Mouse (Mus musculus) embryo, embryonic 11 days (tissue): ENCODE measurements around the gene Lgals7.
"Not testable (repeated sequence)": the region's sequence is repeated elsewhere in the genome, so short reads cannot be mapped to it uniquely, and the experiment has no call there.

Experiments used
- DNase-seq: peaks from one replicate; pipeline ENCODE4 v3.0.0-alpha.2; 2015

The Lgals7 gene

DNA sequence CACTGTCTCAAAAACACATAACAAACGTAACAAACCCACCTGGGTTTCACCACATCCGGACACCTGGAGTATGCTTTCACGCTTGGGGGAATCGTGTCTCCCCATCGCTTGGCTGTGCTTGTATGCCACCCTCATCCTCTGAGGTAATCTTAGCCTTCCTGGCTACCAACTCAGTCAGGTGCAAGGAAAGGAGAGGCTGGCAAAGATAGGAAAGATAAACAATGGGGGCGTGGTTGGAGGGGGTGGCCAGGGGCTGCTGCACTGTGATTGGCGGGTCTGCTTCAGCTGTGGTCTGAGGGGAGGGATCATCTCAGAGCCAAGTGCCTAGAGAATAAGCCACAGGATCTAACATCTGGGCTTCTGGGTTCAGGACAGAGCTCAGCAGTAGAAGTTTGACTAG, 16.0 kb downstream of the Lgals7 start:
- no peak for DNase-seq

DNA sequence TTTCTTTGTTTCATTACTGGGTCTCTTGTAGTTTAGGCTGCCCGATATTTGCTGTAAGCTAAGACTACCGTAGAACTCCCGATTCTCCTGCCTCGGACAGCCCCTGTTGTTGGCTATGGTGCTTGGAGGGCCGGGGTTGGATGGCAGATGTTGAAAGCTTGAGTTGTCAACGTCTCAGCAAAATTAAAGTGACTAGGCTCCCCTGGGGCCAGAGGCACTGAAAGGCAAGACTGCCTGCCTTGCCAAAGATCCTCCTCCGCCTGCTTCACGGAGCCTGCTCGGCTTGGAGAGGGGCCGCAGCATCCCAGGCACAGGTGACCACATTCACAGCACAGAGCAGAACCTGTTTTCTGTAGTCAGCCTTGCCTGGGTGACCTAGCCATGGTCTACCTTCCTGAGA, 16.9 kb downstream of the Lgals7 start:
- DNase-seq = peak; percentile 34

DNA sequence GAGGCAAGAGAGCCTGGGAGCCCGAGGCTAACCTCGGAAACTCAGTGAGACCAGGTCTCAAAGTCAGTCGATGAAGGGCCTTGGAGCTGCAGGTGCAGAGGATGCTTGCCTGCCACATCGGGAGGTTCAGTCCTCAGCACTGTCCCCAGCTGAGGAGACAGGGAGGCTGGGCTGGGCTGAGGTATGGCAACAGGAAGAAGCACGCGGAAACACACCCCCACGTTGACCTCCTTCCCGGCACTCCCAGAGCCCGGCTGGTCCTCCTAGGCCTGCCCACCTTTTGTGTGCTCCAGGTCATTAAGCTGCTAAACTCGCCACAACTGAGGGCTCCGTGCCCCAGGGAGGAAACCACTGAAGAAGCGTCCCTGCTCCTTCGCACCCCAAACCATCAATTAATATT, 17.5 kb downstream of the Lgals7 start, which contains the start of gene Capn12:
Capn12 (plus strand) TSS at position 224 of the 400 bp plus-strand sequence.
- DNase-seq = no peak

DNA sequence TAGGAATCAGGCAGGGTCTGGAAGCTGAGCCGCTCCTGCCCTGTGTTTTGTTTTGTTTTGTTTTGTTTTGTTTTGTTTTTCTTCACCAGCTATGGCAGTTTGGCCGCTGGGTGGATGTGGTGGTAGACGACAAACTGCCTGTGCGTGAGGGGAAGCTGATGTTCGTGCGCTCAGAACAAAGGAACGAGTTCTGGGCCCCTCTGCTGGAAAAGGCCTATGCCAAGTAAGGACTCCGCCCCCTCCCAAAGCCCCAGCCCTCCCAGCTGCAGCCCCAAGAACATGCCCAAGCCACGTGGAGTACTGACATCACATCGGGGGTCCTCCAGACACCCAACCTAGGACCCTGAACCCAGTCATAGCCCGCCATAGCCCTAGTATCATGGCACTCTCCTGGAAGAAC, 19.4 kb downstream of the Lgals7 start:
- DNase-seq = no peak

DNA sequence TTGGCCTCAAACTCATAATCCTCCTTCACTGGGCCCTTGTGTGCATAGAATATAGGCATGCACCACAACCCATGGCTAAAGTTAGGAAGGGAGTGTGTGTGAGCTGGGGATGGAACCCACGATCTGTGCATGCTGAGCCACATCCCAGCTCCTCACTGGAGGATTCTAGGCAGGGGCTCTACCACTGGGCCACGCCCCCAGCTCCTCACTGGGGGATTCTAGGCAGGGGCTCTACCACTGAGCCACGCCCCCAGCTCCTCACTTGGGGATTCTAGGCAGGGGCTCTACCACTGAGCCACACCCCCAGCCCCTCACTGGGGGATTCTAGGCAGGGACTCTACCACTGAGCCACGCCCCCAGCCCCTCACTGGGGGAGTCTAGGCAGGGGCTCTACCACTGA, 20.1 kb downstream of the Lgals7 start:
- DNase-seq = not testable (repeated sequence)

DNA sequence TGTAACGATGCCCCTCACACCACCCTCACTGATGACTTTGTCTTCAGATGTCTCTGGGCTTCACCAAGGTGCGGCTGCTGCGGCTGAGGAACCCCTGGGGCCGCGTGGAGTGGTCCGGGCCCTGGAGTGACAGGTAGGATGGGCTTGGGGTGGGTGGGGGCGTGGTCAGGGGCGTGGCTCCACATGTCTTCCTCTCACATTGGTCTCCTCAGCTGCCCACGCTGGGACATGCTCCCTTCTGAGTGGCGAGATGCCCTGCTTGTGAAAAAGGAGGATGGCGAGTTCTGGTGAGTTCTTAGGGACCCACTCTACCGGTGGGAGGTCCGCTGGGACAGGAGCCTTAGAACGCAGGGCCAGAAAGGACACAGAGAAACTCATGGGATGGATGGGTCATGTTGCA, 22.8 kb downstream of the Lgals7 start:
- DNase-seq = no peak

DNA sequence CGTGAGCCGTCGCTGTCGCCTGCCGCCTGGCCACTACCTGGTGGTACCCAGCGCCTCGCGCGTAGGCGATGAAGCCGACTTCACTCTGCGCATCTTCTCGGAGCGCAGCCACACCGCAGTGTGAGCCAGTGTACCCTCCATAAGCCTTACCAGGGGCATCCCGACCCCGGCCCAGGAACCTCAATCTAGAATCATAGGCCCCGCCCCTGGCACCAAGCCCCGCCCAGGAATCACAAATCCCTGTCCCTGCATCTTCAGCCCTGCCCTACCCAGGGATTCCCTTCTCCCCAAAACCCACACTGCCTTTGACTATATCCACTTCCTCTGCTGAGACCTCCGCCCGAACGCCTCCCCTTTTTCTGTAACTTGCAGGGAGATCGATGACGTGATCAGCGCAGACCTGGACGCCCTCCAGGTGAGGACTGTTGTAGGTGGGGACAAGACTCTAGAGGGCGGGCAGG, 25.1 kb downstream of the Lgals7 start:
- peak; percentile 34 for DNase-seq

DNA sequence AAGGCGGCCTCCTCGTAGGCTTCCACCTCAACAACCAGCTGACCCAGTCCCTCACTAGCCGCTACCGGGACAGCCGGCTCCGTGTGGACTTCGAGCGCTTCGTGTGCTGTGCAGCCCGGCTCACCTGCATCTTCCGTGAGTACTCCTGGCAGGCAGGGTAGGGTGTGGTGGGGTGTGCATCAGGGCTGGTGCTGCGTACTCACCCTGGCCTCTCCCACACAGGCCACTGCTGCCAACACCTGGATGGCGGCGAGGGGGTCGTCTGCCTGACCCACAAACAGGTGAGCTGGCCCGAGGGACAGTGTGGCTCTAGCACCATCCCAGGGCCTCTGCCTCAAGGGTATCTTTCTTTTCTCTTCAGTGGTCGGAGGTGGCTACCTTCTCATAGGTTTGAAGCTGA, 28.9 kb downstream of the Lgals7 start:
- no peak for DNase-seq

DNA sequence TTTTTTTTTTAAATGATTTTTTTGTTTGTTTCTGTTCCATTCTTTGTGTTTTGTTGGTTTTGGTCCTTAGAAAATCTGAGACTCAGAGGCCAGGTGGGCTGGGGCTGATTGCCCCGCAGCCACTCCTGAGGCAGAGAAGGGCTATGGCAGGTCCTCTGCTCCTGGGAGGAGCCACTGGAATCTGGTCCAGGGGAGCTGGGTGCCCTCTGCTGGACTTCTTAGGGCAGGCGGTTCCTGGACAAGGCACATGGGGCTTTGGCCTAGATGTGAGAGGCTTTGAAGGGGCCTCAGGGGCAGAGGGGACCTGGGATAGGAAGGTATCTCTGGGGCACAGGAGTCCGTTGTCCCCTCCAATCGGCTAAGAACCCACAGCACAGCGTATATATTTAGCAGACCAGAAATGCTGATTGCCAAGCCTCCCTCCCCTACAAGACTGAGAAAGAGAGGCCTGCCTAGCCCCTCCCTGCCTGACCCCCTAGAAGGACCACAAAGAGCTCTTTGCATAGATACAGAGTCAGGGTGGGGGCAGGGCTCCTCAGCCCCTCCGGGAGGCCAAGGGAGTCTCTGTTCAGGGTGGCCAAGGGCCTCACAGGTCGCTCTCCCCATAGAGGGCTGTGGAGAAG, 30.1 kb downstream of the Lgals7 start:
- peak; percentile 80 for DNase-seq

DNA sequence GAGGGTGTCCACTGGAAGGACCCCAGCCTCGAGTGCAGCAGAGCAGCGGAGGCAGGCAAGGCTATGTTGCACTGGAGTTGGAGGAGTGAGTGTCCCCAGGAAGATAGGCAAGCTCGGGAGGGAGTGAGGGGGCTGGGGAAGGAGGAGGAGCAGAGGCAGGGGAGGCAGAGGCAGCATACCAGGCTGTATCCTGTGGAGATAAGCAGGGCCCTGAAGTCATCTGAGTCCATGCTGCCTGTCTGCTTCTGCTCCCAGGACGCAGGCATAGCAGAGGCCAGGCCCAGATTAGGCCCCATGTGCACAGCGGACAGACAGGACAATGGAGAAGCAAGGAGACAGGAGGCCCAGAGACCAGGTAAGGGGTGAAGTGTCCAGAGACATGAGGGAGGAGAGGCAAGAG, 31.3 kb downstream of the Lgals7 start:
- no peak for DNase-seq

DNA sequence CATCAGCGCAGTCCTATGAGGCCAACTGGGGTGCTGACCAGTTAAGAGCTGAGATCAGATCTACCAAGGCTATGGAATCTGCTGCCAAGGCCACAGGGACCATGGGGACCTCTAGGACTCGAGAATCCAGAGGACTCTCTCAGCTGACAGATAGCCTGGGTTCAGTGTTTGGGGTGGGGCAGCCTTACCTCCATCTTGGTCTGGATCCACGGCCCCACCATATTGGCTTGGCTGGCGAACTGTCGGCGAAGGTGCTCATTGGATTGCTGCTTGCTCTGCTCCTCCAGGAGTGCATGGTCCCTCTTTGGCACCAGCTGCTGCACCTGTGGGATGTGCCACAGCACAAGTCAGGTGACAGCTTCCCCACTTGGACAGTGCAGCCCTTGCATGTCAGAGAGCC, 34.0 kb downstream of the Lgals7 start:
- DNase-seq = no peak

DNA sequence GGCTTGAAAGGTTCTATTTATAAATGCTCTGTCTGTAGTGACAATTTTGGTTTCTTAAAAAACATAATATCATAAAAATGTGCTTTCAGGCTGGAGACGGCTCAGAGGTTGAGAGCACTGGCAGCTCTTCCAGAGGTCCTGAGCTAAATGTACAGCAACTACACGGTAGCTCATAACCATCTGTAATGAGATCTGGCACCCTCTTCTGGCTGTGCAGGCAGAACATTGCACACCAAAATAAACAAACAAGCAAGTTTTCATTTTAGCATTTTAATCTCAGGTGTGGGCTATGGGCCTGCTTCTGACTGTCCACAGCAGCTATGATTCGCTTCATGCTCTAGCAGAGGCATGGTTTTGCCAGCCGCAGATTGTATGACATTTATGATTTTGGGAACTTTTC, 36.3 kb downstream of the Lgals7 start:
- no peak for DNase-seq

DNA sequence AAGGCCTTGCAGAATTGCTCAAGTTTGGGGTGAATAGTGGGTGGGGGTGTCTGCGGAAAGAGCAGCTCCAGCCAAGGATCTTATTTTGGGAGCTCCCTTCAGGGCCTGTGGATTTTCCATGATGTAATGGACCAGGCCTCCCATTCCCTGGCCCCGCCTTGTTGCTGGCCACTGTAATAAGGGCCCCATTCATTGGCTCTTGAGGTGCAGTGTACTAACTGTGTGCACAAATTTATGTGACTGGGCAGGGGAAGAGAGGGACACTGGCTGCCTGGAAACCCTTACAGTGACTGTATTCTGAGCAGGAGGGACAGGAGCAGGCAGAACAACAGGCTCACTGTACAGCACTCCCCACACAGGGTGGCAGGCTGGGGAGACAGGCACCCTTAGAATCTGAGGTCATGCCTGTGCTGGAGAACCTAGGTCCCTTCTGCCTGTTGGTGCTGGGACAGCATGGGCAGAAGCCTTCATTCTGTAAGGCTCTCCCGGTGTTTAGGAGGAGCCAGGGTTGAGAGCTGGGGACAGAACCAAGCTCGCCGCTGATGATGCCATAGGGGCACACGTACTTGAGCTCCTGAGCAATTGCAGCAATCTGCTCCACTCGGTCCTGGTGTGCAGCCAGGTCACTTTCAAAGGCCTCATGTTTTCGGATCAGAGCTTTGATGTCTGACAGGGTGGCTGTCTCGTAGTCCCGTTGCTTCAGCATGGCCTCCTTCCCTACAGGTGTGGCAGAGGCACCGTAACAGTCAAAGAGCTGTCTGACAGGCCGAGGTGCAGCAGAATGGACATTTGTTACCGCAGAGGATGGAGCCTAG, 37.9 kb downstream of the Lgals7 start:
- DNase-seq = no peak

DNA sequence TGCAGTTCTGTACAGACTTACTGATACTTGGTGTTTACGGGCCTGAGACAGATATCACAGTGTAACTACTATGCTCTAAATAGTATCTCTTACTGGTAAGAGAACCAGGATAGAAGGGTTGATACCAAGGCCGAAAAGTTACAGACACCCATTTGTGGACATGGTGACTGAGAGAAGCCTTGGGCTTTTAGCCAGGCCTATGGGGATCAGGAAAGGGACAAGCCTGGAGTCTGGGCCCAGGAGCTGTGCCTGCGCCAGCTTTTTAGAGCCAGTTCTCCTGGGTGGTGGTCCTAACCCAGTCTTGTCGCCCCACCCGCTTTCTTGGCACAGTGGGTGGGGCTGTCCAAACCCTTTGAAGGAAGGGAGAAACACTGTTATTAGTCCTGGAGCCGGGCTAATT, 38.5 kb downstream of the Lgals7 start:
- DNase-seq = no peak

DNA sequence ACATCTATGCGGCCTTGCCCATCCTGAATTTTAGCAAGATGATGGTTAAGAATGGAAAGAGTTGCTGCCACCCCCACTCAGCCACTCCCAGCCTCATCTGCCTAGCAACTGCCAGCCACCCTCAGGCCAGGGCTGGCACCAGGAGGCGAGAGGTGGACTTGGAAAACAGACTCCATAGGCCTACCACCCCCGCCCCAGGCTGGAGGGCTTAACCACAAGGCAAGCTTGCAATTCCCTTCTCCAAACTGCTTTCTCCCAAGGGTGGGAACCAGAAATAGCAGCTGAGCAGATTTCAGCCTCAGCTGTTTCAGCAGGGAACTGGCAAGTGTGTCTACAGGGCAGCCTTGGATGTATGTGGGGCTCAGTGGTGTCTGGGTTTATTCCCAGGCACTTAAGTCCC, 39.2 kb downstream of the Lgals7 start:
- DNase-seq = no peak

DNA sequence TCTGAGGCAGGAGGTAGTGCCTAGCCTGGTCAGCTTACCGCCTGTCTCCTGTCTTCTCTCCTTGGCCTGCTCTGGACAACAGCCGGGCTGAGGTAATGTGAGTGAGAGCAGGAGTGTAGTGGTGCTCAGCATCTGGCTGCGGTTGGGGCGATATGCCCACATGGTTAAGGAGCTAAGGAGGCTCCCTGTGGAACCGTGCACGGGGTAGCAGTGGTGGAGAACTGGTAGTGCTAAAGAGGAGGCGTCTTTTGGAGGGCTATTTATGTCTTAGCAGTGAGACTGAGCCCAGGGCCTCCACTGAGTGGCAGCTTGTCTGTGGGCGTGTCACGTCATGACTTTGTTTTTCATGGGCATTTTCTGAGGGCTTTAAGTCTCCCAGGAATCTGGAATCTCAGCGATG, 40.1 kb downstream of the Lgals7 start:
- DNase-seq = no peak

DNA sequence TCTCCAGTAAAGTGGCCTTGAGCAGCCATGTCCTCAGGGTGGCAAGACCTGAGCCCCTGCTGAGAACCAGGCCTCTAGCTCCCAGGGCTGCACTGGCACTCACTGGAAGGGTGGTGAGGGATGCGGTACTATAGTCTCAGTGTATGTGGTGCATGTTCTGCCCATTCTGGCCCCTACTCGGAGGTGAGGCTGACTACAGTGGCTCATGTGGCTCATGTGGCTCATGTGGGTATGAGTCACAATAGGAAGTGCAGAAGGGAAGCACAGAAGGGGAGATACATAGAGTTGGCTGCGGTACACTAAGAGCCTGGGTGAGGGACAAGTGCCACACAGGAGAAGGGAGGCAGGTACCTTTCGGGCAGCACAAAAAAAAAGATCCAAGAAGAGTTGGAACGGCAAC, 43.5 kb downstream of the Lgals7 start:
- no peak for DNase-seq

DNA sequence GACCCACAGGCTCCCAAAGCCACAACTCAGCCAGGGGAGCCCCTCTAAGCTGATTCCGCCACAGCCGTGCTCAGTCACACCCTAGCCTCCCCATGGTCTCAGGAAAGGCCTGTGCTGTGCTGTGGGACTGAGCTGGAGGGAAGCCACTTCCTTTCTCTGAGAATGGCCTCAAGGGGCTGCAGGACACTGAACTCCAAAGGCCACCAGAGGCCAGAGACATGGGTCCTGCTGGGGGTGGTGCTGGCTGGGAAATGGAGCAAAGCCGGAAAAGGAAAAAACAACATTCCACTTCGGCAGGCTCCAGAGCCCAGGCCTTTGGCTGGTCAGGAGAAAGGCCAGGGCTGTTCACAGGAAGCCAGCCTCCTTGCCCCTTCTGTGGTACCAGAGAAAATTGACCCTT, 48.0 kb downstream of the Lgals7 start:
- DNase-seq = no peak

DNA sequence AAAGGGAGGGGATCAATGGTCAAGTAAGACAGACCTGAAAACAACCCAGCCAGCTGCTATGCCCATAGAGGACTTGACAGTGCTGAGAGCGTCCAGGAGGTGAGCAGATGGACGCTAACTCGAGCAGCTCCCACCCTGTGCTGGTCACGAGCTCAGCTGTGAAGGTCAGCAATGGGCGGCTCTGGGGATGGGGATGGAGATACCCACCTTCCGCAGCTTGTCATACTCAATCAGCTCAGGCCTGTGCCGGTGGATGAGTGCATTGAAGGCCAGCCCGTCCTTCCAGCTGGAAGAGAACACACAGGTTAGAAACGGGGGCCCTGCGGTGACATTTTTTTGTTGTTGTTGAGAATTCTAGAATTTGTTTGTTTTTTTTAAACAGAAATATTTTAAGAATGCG, 49.5 kb downstream of the Lgals7 start:
- DNase-seq = no peak
